Mouse (Mus musculus): ENCODE data around the gene Fgfr2. TPM values are rescaled to one million over a fixed set of nuclear protein-coding genes. Genes with fewer than 3 reads are reported as not detected.

Gene Fgfr2
- polyA plus RNA-seq, 1 experiment, result 14.8 TPM

- Histone ChIP-seq H3K36me3 (ENCODE audit: control insufficient read depth, insufficient read depth, low read length) (peaks cover 1% of the 10 kb centered on the region), H3K4me3 (ENCODE audit: insufficient read depth, low read depth, low read length) (no peak overlapping the region), H3K4me1 (ENCODE audit: control insufficient read depth, insufficient read depth, low read length) (peaks cover 6% of the 10 kb centered on the region; the same call in 1 of the 2 replicates), H3K27ac (ENCODE audit: insufficient read depth, low read depth, low read length) (no peak overlapping the region; the same call in 1 of the 2 replicates), H3K27me3 (replicated peaks; ENCODE audit: control insufficient read depth, insufficient read depth, low read length) (no peaks in the 10 kb centered on the region)
- 35% methylated on average over 6 of the region's 6 CpGs for WGBS
- DNase-seq, result peak; percentile 85
- TF ChIP-seq CTCF (conservative IDR thresholded peaks at IDR 0.05; ENCODE audit: insufficient read depth, insufficient read length, low read depth, low read length), result no peak
- TF ChIP-seq POLR2A (IDR thresholded peaks at IDR 0.05; ENCODE audit: low read depth, low read length), result no peak
Measured at GRCm38 (mm10) chr7:130732908-130733307, 2390.2 kb downstream of the Fgfr2 start.

DNA sequence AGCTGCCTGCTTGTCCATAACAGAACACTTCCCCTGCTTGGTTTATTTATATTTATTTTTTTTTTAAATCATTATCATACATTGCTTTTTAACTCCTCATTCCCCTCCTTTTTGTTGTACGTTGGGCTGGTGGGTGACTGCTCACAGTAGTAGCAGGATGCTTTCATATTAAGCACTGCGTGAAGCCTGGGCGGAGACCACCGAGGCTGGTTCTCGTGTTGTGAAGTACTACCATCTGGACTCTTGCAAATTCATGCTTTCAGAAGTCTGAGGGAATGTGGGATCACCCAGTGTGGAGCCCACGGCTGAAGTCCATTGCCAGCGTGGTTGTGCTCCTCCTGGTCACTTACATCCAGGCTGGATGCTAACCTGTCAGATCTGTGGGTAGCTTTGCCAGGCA lies 2391.4 kb downstream of the Fgfr2 start:
- peaks cover 1% of the 10 kb centered on the region for H3K36me3 ChIP-seq (ENCODE audit: control insufficient read depth, insufficient read depth, low read length)
- WGBS, result 77% methylated on average over 7 of the region's 7 CpGs
- no peaks in the 10 kb centered on the region for H3K27me3 ChIP-seq (replicated peaks; ENCODE audit: control insufficient read depth, insufficient read depth, low read length)
- no peak overlapping the region for H3K27ac ChIP-seq (ENCODE audit: insufficient read depth, low read depth, low read length)
- no peak for DNase-seq
- peaks cover 6% of the 10 kb centered on the region; the same call in 1 of the 2 replicates for H3K4me1 ChIP-seq (ENCODE audit: control insufficient read depth, insufficient read depth, low read length)
- H3K4me3 ChIP-seq (ENCODE audit: insufficient read depth, low read depth, low read length), result no peak overlapping the region
- no peak for TF ChIP-seq POLR2A (IDR thresholded peaks at IDR 0.05; ENCODE audit: low read depth, low read length)
- no peak for TF ChIP-seq CTCF (conservative IDR thresholded peaks at IDR 0.05; ENCODE audit: insufficient read depth, insufficient read length, low read depth, low read length)

DNA sequence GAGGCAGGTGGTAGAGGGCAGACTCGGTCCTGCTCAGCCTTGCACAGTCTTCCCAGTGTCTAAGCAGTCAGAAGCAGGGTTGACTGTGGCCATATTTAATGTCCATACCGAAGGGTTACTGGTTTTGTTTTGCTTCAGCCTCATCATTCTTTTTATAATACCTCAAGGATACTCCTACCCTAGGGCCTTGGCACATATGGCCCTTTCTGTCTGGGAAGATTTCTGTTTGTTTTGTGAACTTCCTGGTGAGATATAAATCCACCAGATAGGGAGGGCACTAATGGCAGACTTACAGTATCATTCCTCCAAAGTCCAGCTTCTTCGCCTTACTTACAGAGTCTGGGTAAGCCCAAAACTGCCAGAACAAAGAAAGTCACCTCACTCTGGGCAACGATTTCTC lies 2395.6 kb downstream of the Fgfr2 start:
- WGBS, result 83% methylated on average over 4 of the region's 4 CpGs
- Histone ChIP-seq H3K4me3 (ENCODE audit: insufficient read depth, low read depth, low read length) (no peak overlapping the region), H3K27me3 (replicated peaks; ENCODE audit: control insufficient read depth, insufficient read depth, low read length) (no peaks in the 10 kb centered on the region), H3K36me3 (ENCODE audit: control insufficient read depth, insufficient read depth, low read length) (no peaks in the 10 kb centered on the region), H3K27ac (ENCODE audit: insufficient read depth, low read depth, low read length) (no peak overlapping the region), H3K4me1 (ENCODE audit: control insufficient read depth, insufficient read depth, low read length) (peaks cover 2% of the 10 kb centered on the region; the same call in 1 of the 2 replicates)
- no peak for TF ChIP-seq POLR2A (IDR thresholded peaks at IDR 0.05; ENCODE audit: low read depth, low read length)
- TF ChIP-seq CTCF (conservative IDR thresholded peaks at IDR 0.05; ENCODE audit: insufficient read depth, insufficient read length, low read depth, low read length), result no peak
- no peak for DNase-seq

DNA sequence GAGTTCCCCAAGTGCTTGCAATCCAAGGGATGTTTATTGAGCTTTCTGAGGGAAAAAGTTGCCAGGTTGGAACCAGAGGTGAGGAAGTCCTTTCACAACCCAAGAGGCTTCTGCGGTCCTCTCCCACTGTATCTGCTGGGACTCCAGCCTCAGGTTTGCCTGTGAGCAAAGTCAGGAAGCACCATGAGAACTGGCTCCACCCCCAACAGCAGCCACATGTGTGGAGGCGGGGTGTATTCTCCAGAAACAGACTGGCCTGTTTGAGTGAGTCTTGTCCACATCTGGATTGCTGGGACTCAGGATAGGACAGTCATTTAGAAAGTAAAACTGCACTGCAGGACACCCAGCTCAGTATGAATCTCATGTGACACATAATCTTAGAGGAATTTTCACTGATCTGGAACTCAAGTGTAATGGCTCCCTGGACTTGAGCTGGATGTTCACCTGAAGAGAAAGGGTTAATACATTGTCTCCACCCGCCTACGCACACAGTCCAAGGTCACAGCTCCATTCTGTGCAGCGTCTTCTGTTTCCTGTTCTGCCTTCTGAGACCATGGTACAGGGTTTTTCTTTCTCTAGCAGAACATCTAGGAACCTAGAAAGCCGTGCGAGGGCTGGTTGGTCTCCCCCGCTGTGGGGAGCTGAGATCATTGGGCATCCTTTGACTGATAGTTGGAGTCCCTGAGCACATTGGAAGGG lies 2396.3 kb downstream of the Fgfr2 start:
- Histone ChIP-seq H3K36me3 (ENCODE audit: control insufficient read depth, insufficient read depth, low read length) (no peaks in the 10 kb centered on the region), H3K27me3 (replicated peaks; ENCODE audit: control insufficient read depth, insufficient read depth, low read length) (no peaks in the 10 kb centered on the region), H3K4me3 (ENCODE audit: insufficient read depth, low read depth, low read length) (no peak overlapping the region), H3K27ac (ENCODE audit: insufficient read depth, low read depth, low read length) (no peak overlapping the region), H3K4me1 (ENCODE audit: control insufficient read depth, insufficient read depth, low read length) (no peaks in the 10 kb centered on the region)
- no peak for DNase-seq
- 50% methylated on average over 8 of the region's 8 CpGs for WGBS
- no peak for TF ChIP-seq POLR2A (IDR thresholded peaks at IDR 0.05; ENCODE audit: low read depth, low read length)
- TF ChIP-seq CTCF (conservative IDR thresholded peaks at IDR 0.05; ENCODE audit: insufficient read depth, insufficient read length, low read depth, low read length), result no peak

DNA sequence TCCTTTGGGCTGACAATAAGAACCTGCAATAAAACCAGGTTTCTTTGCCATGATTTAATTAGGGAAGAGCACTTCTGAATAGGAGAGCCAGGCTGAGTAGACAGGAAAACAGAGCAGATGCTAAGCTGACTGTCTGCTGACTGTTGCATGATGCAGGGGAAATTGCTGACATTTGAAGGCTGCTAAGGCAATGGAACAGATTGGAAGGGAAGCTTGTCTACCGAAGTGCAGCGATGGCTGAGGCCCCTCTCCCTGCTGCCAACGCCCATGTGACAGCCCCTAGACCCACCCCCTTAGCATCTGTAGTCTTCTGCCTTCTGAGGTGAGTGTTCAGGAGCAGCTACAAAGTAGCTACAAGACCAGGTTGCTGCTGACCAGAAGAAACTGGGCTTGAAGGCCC lies 2397.0 kb downstream of the Fgfr2 start:
- H3K36me3 ChIP-seq (ENCODE audit: control insufficient read depth, insufficient read depth, low read length), result no peaks in the 10 kb centered on the region
- H3K4me3 ChIP-seq (ENCODE audit: insufficient read depth, low read depth, low read length), result no peak overlapping the region
- no peak for TF ChIP-seq CTCF (conservative IDR thresholded peaks at IDR 0.05; ENCODE audit: insufficient read depth, insufficient read length, low read depth, low read length)
- TF ChIP-seq POLR2A (IDR thresholded peaks at IDR 0.05; ENCODE audit: low read depth, low read length), result no peak
- no peak for DNase-seq
- H3K4me1 ChIP-seq (ENCODE audit: control insufficient read depth, insufficient read depth, low read length), result no peaks in the 10 kb centered on the region
- no peaks in the 10 kb centered on the region for H3K27me3 ChIP-seq (replicated peaks; ENCODE audit: control insufficient read depth, insufficient read depth, low read length)
- H3K27ac ChIP-seq (ENCODE audit: insufficient read depth, low read depth, low read length), result no peak overlapping the region
- 46% methylated on average over 3 of the region's 3 CpGs for WGBS

DNA sequence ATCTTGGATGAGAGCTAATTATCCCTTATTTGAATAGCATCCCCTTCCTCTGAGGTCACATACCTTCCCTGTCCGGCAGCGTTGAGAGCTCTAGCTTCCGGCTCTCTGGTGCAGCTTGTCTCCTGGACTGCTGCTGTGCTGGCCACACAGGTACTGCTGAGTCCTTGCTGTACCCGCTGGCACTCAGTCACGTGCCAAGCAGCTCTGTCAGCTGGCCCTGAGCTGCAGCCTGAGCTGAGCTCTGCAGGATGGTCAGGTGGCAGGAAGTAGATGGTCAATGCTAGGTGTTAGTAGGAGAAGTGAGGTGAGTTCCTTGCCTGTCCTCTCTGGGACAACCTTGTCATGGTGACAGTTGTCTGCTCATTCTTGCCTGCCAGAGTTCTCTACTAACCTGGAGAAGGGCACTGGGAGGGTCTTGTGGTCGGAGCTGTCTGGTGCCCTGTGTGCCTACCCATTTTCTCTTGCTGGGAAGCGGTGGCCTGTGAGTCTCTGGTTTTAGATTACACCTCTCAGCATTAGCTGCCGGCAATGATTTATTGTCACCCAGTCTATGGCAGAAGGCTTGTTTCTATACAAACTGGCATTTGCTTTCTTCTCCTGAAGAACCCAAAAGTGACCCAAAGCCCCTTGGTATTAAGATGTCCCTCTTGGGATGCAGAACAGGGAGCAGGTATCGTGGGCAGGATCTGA lies 2402.4 kb downstream of the Fgfr2 start:
- H3K4me3 ChIP-seq (ENCODE audit: insufficient read depth, low read depth, low read length), result no peak overlapping the region
- H3K4me1 ChIP-seq (ENCODE audit: control insufficient read depth, insufficient read depth, low read length), result peaks cover 18% of the 10 kb centered on the region; the same call in 1 of the 2 replicates
- no peaks in the 10 kb centered on the region for H3K36me3 ChIP-seq (ENCODE audit: control insufficient read depth, insufficient read depth, low read length)
- TF ChIP-seq CTCF (conservative IDR thresholded peaks at IDR 0.05; ENCODE audit: insufficient read depth, insufficient read length, low read depth, low read length), result no peak
- TF ChIP-seq POLR2A (IDR thresholded peaks at IDR 0.05; ENCODE audit: low read depth, low read length), result no peak
- H3K27ac ChIP-seq (ENCODE audit: insufficient read depth, low read depth, low read length), result peak overlapping the region; percentile 90
- 49% methylated on average over 9 of the region's 9 CpGs for WGBS
- no peaks in the 10 kb centered on the region for H3K27me3 ChIP-seq (replicated peaks; ENCODE audit: control insufficient read depth, insufficient read depth, low read length)
- DNase-seq, result peak; percentile 82

DNA sequence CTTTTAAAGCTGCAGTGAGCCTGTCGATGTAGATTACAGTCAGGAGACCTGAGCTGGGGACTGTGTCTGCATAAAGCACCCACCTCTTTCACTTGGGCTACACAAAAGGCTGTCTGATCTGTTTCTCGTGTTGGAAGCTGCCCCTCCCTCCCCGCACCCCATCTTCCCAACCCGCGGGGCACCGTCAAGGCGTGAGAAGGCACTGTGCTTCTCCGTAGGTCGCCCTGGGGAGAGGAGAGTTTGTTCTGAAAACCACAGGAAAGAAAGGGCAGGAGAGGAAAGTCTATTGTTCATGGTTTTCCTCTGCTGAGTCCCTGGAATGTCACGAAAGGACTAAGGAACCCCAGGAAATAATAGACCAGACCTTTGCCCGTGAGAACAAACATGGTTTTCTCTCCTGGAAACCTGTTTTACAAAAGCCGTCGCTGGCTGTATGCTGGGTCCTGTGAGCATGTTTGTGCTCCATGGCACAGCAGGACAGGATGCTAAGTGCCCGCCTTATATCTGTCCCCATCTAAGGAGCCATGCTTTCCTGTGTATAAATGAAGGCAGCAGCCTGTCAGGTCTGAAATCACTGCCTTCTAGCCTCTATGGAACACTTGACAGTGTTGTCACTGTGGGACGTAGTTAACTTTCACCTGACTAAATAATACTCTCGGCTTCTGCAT lies 2403.1 kb downstream of the Fgfr2 start:
- DNase-seq, result peak; percentile 77
- H3K27ac ChIP-seq (ENCODE audit: insufficient read depth, low read depth, low read length), result peak overlapping the region; percentile 90
- TF ChIP-seq CTCF (conservative IDR thresholded peaks at IDR 0.05; ENCODE audit: insufficient read depth, insufficient read length, low read depth, low read length) (no peak), POLR2A (IDR thresholded peaks at IDR 0.05; ENCODE audit: low read depth, low read length) (no peak)
- 25% methylated on average over 16 of the region's 16 CpGs for WGBS
- peak overlapping the region; percentile 10; the same call in 1 of the 2 replicates for H3K4me3 ChIP-seq (ENCODE audit: insufficient read depth, low read depth, low read length)
- H3K27me3 ChIP-seq (replicated peaks; ENCODE audit: control insufficient read depth, insufficient read depth, low read length), result no peaks in the 10 kb centered on the region
- H3K4me1 ChIP-seq (ENCODE audit: control insufficient read depth, insufficient read depth, low read length), result peaks cover 18% of the 10 kb centered on the region; the same call in 1 of the 2 replicates
- no peaks in the 10 kb centered on the region for H3K36me3 ChIP-seq (ENCODE audit: control insufficient read depth, insufficient read depth, low read length)

Measured in kidney, adult 2 months (tissue).